Mouse (Mus musculus) heart, embryonic 13.5 days (tissue): ENCODE data around the gene Ttll10. TPM values are rescaled to one million over a fixed set of nuclear protein-coding genes. Genes with fewer than 3 reads are reported as not detected.

Source experiments
- ATAC-seq: fragments of 200-750 bp; cut with Nextera tagmentation; 2 replicates; pipeline ENCODE4 v1.8.0; 2017; ENCODE audit warnings: moderate TSS enrichment; ENCODE audit not compliant: insufficient number of reproducible peaks, low FRiP score, low TSS enrichment; ENCODE audit errors: extremely low read depth
- H3K27ac ChIP-seq: fragments of 300-500 bp; sonication (generic); replicated peaks from 2 replicates; pipeline ENCODE4 v1.5.1; 2015; ENCODE audit warnings: moderate library complexity, mild to moderate bottlenecking, inconsistent platforms
- H3K27me3 ChIP-seq: fragments of 300-500 bp; sonication (generic); replicated peaks from 2 replicates; pipeline ENCODE4 v1.6.1; 2015; ENCODE audit warnings: mild to moderate bottlenecking, inconsistent platforms
- H3K36me3 ChIP-seq: fragments of 300-500 bp; sonication (generic); 2 replicates; pipeline ENCODE4 v1.6.1; 2015; ENCODE audit warnings: mild to moderate bottlenecking, inconsistent platforms
- H3K4me1 ChIP-seq: fragments of 300-500 bp; sonication (generic); 2 replicates; pipeline ENCODE4 v1.6.1; 2015; ENCODE audit warnings: inconsistent platforms
- H3K4me2 ChIP-seq: fragments of 300-500 bp; sonication (generic); 2 replicates; pipeline ENCODE4 v1.6.1; 2015; ENCODE audit warnings: inconsistent platforms, mild to moderate bottlenecking, moderate library complexity
- H3K4me3 ChIP-seq: fragments of 300-500 bp; sonication (generic); 2 replicates; pipeline ENCODE4 v1.5.1; 2015; ENCODE audit warnings: moderate library complexity, mild to moderate bottlenecking, inconsistent platforms
- H3K9ac ChIP-seq: fragments of 300-500 bp; sonication (generic); 2 replicates; pipeline ENCODE4 v1.6.1; 2015; ENCODE audit warnings: inconsistent platforms, mild to moderate bottlenecking, moderate library complexity
- H3K9me3 ChIP-seq: fragments of 300-500 bp; sonication (generic); 2 replicates; pipeline ENCODE4 v1.6.1; 2016; ENCODE audit warnings: inconsistent platforms
- WGBS: fragments of 180-500 bp; shearing (Covaris S2); methylation state at CpG from one replicate; pipeline ENCODE4 v1.1.7; 2015; ENCODE audit warnings: mixed read lengths; 5-methylcytosine and 5-hydroxymethylcytosine counted together
- polyA plus RNA-seq: library from polyadenylated mRNA; unstranded; fragments of >200 nt; fragmentation: Nextera tagmentation; extraction: Ambion mirVana; gene quantifications from 2 replicates; pipeline ENCODE4 v1.2.1, GENCODE M21; 2015

Ttll10 gene
- polyA plus RNA-seq, 1 experiment from 2014 or later: 0.66 TPM

DNA sequence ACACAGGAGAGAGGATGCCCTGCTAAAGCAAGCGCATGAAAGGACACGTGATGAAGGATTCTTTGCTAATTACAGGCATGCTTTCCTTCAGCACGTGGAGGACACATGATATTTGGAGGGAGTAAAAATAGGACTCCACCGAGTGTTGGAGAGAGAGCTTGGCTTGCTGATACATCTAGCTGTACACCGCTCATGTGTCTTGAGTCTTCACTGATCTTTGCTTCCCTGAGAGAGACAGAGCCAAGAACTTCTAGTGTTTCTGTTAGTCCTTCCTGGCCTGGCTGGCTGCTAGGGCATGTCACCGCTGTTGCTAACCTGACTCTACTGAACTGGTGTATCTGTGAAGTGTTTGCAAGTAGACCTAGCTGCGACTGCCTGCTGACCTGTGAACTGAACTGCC, 35.0 kb downstream of the Ttll10 start:
- ATAC-seq: no peak
- Histone ChIP-seq H3K4me3 (no peak overlapping the region), H3K27ac (no peak overlapping the region), H3K36me3 (peaks cover 47% of the 10 kb centered on the region), H3K27me3 (no peaks in the 10 kb centered on the region), H3K9me3 (no peaks in the 10 kb centered on the region), H3K4me2 (no peak overlapping the region), H3K4me1 (peaks cover 22% of the 10 kb centered on the region), H3K9ac (no peak overlapping the region)
- 82% methylated on average over 7 of the region's 7 CpGs for WGBS

DNA sequence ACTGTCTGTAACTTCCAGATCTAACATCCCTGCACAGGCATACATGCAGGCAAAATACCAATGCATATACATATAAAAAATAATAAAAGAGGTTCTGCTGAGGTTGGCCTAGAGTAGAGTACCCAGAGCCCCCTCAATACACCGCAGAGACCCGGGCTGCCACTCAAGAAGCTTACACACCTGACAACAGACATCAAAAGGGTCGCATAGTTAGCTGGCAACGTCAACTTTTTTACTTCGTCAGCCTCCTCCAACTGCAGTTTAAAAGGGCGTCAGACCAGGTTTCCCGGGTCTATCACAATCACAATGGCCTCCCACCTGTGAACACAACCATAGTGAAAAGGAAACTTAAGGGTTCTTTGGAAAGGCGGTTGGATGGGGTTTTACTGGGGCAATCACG, 35.7 kb downstream of the Ttll10 start:
- 81% methylated on average over 9 of the region's 9 CpGs for WGBS
- Histone ChIP-seq H3K27ac (no peak overlapping the region), H3K27me3 (no peaks in the 10 kb centered on the region), H3K4me1 (peaks cover 22% of the 10 kb centered on the region), H3K4me2 (no peak overlapping the region), H3K9ac (no peak overlapping the region), H3K36me3 (peaks cover 41% of the 10 kb centered on the region), H3K4me3 (no peak overlapping the region), H3K9me3 (no peaks in the 10 kb centered on the region)
- ATAC-seq: no peak

DNA sequence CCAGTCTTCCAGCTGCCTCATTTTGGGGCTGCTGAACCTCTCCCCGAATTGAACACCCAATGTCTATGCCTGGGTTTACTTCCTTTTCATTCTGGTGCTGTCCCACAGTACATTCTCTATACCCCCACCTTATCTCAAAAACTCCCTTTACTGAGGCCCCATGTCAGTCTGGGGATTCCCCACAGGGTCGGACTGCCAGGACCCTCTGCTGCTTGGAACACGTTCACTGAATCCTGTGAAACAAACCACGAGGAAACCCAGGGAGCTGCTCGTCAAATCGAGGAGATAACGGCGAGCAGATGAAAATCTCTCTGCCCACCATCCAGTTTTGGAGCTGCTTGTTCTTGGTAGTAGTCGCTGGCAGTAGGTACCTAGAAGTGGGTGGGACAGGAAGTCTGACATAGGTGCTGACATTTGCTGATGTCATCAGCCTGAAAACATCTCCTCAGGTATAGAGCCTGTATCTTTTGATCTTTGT, 37.2 kb downstream of the Ttll10 start:
- Histone ChIP-seq H3K27me3 (no peaks in the 10 kb centered on the region), H3K4me2 (no peak overlapping the region), H3K4me3 (no peak overlapping the region), H3K4me1 (peaks cover 22% of the 10 kb centered on the region), H3K9ac (0 out of 2 replicates have a peak overlapping the region, but pooled peaks have one; percentile 7), H3K9me3 (no peaks in the 10 kb centered on the region), H3K27ac (no peak overlapping the region), H3K36me3 (peaks cover 25% of the 10 kb centered on the region; the same call in 1 of the 2 replicates)
- WGBS: 36% methylated on average over 9 of the region's 9 CpGs
- no peak for ATAC-seq

DNA sequence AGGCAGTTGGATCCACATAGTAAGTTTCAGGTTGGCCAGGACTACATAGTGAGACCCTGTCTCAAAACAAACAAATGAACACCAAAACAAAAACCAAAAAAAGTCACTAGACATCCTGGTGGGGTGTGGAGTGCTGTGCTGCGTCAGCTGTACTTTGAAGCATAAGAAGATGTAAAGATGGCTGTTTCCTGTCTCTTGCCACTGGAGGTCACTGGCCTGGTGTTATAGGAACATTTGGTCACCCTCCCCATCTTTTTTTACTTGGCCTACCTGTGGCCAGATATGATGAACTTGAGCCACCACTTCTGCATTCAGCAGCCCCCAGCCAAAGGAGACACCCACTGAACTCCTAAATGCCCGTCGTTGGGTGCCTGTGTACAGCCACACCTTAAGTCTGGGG, 37.8 kb downstream of the Ttll10 start:
- Histone ChIP-seq H3K4me2 (no peak overlapping the region), H3K9me3 (no peaks in the 10 kb centered on the region), H3K36me3 (peaks cover 24% of the 10 kb centered on the region), H3K9ac (no peak overlapping the region), H3K27ac (no peak overlapping the region), H3K27me3 (no peaks in the 10 kb centered on the region), H3K4me1 (peaks cover 20% of the 10 kb centered on the region), H3K4me3 (no peak overlapping the region)
- ATAC-seq: no peak
- 59% methylated on average over 3 of the region's 3 CpGs for WGBS

DNA sequence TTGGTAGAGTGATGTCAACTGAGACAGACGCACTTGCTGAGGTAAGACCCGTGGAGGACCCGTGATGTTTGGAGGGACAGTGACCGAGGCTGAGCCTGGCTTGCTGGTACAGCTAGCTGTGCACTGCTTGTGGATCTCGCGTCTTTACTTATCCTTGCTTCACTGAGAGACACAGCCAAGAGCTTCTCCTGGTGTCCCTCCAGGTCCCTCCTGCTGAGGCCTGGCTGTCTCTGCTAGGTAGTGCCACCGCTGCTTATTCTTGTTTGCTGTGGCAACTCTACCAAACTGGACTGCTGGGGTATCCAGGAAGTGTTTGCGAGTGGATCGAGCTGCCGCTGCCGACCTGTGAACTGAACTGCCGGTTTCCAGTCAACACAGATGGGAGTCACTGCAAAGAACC, 39.4 kb downstream of the Ttll10 start:
- no peak for ATAC-seq
- Histone ChIP-seq H3K9ac (no peak overlapping the region), H3K27ac (no peak overlapping the region)

DNA sequence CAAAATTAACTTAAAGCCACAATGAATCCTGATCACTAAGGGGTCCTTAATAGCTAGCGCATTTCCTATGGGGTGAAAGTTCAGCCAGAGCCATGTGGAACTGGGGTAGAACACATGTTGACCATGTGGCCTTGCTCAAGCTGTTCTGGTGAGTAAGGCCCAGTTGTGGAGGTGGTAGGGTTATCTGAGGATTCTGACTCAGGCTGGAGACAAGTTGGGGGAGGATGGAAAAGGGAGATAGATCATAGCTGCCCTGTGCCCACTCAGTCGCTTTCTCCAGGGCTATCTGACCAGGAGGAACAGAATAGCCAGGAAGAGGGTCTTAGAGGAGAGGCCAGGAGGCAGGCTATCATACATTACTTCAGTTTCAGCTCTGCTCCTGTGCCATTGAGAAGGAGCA, 44.8 kb downstream of the Ttll10 start:
- H3K27me3 ChIP-seq: no peaks in the 10 kb centered on the region
- H3K4me3 ChIP-seq: no peak overlapping the region
- H3K4me1 ChIP-seq: no peaks in the 10 kb centered on the region; the same call in 1 of the 2 replicates
- H3K9ac ChIP-seq: no peak overlapping the region
- H3K4me2 ChIP-seq: no peak overlapping the region
- ATAC-seq: no peak
- no peak overlapping the region for H3K27ac ChIP-seq
- H3K9me3 ChIP-seq: no peaks in the 10 kb centered on the region
- peaks cover 67% of the 10 kb centered on the region for H3K36me3 ChIP-seq
- 79% methylated on average over 2 of the region's 2 CpGs for whole genome bisulfite sequencing

More for the DNA sequence above, 39.4 kb downstream of the Ttll10 start:
- peaks cover 38% of the 10 kb centered on the region for H3K36me3 ChIP-seq
- H3K4me3 ChIP-seq: no peak overlapping the region
- H3K9me3 ChIP-seq: no peaks in the 10 kb centered on the region
- WGBS: 91% methylated on average over 12 of the region's 12 CpGs
- no peaks in the 10 kb centered on the region for H3K27me3 ChIP-seq
- H3K4me2 ChIP-seq: no peak overlapping the region
- peaks cover 9% of the 10 kb centered on the region for H3K4me1 ChIP-seq

DNA sequence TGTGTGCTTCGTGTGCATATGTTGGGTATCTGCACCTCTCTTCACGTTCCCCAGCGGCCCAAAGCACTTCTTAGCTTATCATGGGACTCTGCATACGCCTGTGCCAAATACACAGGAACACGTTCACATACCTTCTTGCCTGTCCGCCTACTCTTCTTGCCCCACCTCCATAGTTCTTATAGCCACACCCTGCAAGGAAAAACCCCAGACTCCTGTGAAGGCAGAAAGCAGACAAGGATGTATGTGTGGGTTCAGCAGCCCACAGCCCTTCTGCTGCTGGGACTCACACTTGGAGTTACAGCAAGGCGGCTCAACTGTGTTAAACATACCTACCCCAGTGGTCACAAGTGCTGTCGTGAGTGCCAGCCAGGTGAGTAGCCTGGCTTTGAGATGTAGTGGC, 45.6 kb downstream of the Ttll10 start, which contains the start of gene Tnfrsf4:
Gene Tnfrsf4 (plus strand): TSS at position 207 of the 400 bp plus-strand sequence.
- H3K9me3 ChIP-seq: no peaks in the 10 kb centered on the region
- ATAC-seq: no peak
- no peak within 1 kb of the TSS for H3K27ac ChIP-seq
- WGBS: 74% methylated on average over 8 of the region's 8 CpGs
- no peak within 1 kb of the TSS for H3K4me2 ChIP-seq
- no peaks in the 10 kb centered on the region for H3K27me3 ChIP-seq
- no peak within 1 kb of the TSS for H3K9ac ChIP-seq
- H3K36me3 ChIP-seq: peaks cover 73% of the 10 kb centered on the region
- no peaks in the 10 kb centered on the region; the same call in 1 of the 2 replicates for H3K4me1 ChIP-seq
- no peak within 1 kb of the TSS for H3K4me3 ChIP-seq

DNA sequence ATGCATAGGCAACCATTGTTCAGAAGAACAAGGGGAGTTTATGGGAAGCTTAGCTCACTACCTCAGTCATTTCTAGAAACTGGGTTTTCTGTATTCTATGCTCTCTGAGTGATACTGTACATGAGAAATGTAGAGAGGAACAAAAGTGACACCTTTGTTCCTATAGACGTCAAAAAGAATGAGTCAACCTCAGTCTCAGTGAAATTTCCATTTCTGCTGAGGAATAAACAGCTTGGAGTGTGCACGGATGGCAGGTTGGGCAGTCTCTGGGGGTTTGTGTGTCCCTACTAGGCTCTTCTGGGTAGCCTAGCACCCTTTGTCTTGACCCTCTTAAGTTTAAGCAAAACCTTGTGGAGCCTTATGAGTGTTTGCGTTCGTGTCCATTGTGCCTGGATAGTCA, 50.8 kb downstream of the Ttll10 start:
- H3K4me3 ChIP-seq: no peak overlapping the region
- 90% methylated on average over 4 of the region's 4 CpGs for WGBS
- peaks cover 96% of the 10 kb centered on the region for H3K36me3 ChIP-seq

DNA sequence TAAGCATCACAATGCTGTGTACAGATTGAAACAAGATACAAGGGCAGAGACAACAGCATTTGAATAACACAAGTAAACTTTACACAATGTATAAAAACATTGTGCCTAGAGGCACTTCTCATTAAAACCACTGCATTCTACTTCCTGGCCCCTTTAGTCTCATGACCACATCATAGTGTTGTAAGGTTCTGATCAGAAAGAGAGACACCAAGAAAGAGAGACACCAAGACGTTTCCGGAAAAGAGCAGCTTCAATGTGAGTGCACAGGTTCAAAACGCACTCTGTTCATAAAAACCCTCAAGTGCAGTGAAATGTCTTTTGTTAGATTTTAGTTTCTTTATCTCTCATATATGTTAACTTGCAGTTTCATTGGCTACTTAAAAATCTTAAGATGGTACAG, 55.1 kb downstream of the Ttll10 start:
- Histone ChIP-seq H3K9me3 (no peaks in the 10 kb centered on the region), H3K9ac (no peak overlapping the region), H3K4me2 (no peak overlapping the region), H3K4me1 (no peaks in the 10 kb centered on the region), H3K4me3 (no peak overlapping the region), H3K27me3 (no peaks in the 10 kb centered on the region), H3K36me3 (peaks cover 97% of the 10 kb centered on the region), H3K27ac (no peak overlapping the region)
- no peak for ATAC-seq
- 90% methylated on average over 3 of the region's 3 CpGs for WGBS

More for the DNA sequence above, 50.8 kb downstream of the Ttll10 start:
- Histone ChIP-seq H3K9ac (no peak overlapping the region), H3K27ac (no peak overlapping the region), H3K9me3 (no peaks in the 10 kb centered on the region), H3K27me3 (no peaks in the 10 kb centered on the region), H3K4me2 (no peak overlapping the region), H3K4me1 (no peaks in the 10 kb centered on the region)
- ATAC-seq: no peak

DNA sequence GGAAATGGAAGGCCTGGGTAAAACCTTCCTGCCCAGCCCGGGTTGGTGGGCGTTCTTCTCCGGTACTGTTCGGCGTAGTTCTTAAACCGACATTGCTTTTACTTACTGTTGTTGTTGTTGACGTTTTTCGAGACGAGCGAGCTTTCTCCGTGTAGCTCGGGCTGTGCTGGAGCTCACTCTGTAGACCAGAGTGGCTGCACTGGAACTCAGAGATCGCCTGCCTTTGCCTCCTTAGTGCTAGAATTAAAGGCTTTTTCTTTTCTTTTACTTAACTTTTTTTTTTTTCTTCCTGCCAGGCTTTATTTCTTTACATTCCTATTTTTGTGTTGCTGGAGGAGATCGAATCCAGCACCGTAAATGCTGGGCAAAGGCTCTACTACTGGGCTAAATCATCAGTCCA, 65.6 kb downstream of the Ttll10 start:
- WGBS: 5% methylated on average over 15 of the region's 15 CpGs
- H3K27ac ChIP-seq: peak overlapping the region; percentile 97
- H3K9ac ChIP-seq: peak overlapping the region; percentile 88
- no peaks in the 10 kb centered on the region for H3K9me3 ChIP-seq
- H3K27me3 ChIP-seq: no peaks in the 10 kb centered on the region
- peak overlapping the region; percentile 99 for H3K4me2 ChIP-seq
- H3K4me3 ChIP-seq: peak overlapping the region; percentile 96
- H3K4me1 ChIP-seq: peaks cover 31% of the 10 kb centered on the region
- peaks cover 43% of the 10 kb centered on the region for H3K36me3 ChIP-seq
- ATAC-seq: no peak

DNA sequence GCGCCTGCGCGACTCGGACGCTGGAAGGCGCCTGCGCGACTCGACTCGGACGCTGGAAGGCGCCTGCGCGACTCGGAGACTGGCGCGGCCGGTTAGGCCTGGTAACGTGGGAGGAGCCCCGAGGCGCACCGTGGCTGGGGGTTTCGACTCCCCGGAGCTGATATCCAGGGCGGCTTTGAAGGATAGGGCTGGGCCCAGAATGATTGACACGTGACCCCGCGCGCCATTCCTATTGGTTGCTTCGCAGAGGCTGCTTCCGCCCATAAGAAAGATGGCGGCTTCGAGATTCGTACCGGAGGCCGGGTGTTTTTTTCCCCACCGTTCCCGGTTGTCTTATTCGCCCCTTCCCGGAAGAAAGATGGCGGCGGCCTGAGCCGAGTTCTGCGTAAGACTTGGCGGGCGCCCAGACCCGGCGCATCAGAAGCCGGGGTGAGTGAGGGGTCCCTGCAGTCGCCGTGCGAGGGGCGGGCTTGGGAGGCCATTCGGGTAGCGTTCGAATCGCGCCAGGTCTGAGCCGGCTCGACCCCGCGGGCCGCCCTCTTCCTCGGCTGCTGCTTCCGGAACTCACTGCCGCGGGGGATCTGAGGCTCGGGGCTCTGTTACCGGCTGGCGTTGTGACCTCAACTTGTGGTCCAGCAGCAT, 66.2 kb downstream of the Ttll10 start:
- under 1% methylated on average over 70 of the region's 70 CpGs for WGBS
- ATAC-seq: peak; percentile 85
- H3K4me1 ChIP-seq: peaks cover 31% of the 10 kb centered on the region

More for the DNA sequence above, 66.2 kb downstream of the Ttll10 start:
- Histone ChIP-seq H3K27me3 (no peaks in the 10 kb centered on the region), H3K9ac (peak overlapping the region; percentile 88), H3K9me3 (no peaks in the 10 kb centered on the region), H3K27ac (peak overlapping the region; percentile 97), H3K4me2 (peak overlapping the region; percentile 99), H3K4me3 (peak overlapping the region; percentile 96), H3K36me3 (peaks cover 37% of the 10 kb centered on the region)
